Comparison of ENCODE assay signal across 23 mouse cellular contexts in the genomic region with DNA sequence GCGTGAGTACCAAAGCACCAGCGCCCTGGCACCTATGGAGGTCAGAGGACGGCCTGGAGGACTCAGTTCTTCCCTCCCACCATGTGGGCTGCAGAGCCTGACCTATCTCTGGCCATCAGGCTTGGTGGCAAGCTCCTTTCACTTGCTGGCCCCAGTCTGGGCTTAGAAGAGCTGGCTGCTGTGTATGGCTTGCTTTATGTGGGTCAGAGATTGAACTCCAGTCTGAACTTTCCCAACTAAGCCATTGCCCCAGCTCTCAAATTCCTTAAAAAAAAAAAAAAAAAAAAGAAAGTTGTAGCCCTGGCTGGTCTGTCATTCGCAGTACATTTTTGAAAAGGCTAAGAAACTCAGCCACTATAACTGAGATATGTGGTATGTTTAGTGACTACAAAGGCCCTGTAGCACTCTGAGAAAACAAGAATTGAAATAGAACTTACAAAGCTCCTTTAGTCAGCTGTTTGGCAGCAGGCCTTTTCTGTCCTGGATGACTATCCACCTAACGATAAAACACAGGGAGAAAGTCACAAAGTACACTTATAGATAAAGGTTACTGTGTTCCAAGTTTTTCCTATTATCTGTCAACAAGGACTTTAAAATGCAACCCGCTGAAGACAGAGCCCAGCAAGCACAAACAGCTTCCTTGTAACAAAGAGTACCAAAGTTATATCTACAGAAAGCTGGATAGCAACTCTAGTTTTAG. TPM values are rescaled to one million over a fixed set of nuclear protein-coding genes. Genes with fewer than 3 reads are reported as not detected.
DNase-seq lines count a peak whose midpoint lies in the region; ATAC-seq and TF ChIP-seq lines count a peak whose summit lies in the region.
"Had no signal": no experiment of that assay in that cellular context is flagged by ENCODE, and none has a peak within 500 bp of the region (broad histone marks: within the 10 kb centered on the region; RNA-seq: fewer than 3 reads in every experiment).

No protein-coding gene starts in this region.

- 85% methylated on average over 6 of the region's 6 CpGs for WGBS in intestine, embryonic 16.5 days
- 83% methylated on average over 6 of the region's 6 CpGs for WGBS in intestine, embryonic 15.5 days
- WGBS in intestine, postnatal 0 days = 76% methylated on average over 6 of the region's 6 CpGs

- in situ Hi-C loops in ES-E14 (cut with MboI; ENCODE audit: low sequenced_read_pairs in 2 of 2, unreplicated experiment in 2 of 2) = no loop called here

- no peak for TF ChIP-seq CTCF in intestine, postnatal 0 days (IDR thresholded peaks at IDR 0.05; ENCODE audit: low read depth)

- H3K27ac ChIP-seq in intestine, embryonic 16.5 days (ENCODE audit: low read length) = no peak overlapping the region
- no peak overlapping the region for H3K27ac ChIP-seq in intestine, embryonic 15.5 days
- H3K27ac ChIP-seq in ES-E14 (ENCODE audit: insufficient read depth, low read depth, low read length, poor library complexity, severe bottlenecking) = peak overlapping the region; percentile 74
- H3K27ac ChIP-seq in brown adipose tissue, adult 24 weeks (replicated peaks; ENCODE audit: low read depth, low read length) = peak overlapping the region; percentile 72; the same call in 1 of the 2 replicates
- peak overlapping the region; percentile 35; the same call in 1 of the 2 replicates for H3K27ac ChIP-seq in intestine, postnatal 0 days (ENCODE audit: low read depth, low read length)
- H3K27ac ChIP-seq: embryonic facial prominence, embryonic 13.5 days; hindbrain, embryonic 15.5 days; lung, embryonic 15.5 days; macrophage; neural tube, embryonic 13.5 days had no signal

- no peak for DNase-seq in ES-E14 (ENCODE audit: low read depth, low spot score)
- no peak for DNase-seq in spleen, adult 18-20 months
- no peak for DNase-seq in cerebellum, adult 8-10 months
- DNase-seq: adrenal gland, postnatal 10 days; cerebellum, adult 2 months; kidney, adult 8-10 months; kidney, postnatal 25 days; right cerebral cortex, postnatal 14 days; thymus, adult 18-20 months had no signal

- no peaks in the 10 kb centered on the region for H3K27me3 ChIP-seq in intestine, embryonic 16.5 days (replicated peaks; ENCODE audit: control insufficient read depth, insufficient read depth, low read length)
- no peaks in the 10 kb centered on the region for H3K27me3 ChIP-seq in intestine, embryonic 15.5 days (replicated peaks)
- H3K27me3 ChIP-seq in intestine, postnatal 0 days (replicated peaks; ENCODE audit: control insufficient read depth, insufficient read depth, low read length) = no peaks in the 10 kb centered on the region
- H3K27me3 ChIP-seq: embryonic facial prominence, embryonic 13.5 days; hindbrain, embryonic 15.5 days; lung, embryonic 15.5 days; neural tube, embryonic 13.5 days had no signal

- H3K9ac ChIP-seq in intestine, embryonic 16.5 days (ENCODE audit: low read depth, low read length) = no peak overlapping the region
- no peak overlapping the region for H3K9ac ChIP-seq in intestine, embryonic 15.5 days
- H3K9ac ChIP-seq in ES-E14 (ENCODE audit: insufficient read depth, low read depth, low read length, poor library complexity, severe bottlenecking) = peak overlapping the region; percentile 72; the same call in 1 of the 2 replicates
- no peak overlapping the region for H3K9ac ChIP-seq in intestine, postnatal 0 days (ENCODE audit: low read depth, low read length)
- H3K9ac ChIP-seq: embryonic facial prominence, embryonic 13.5 days; hindbrain, embryonic 15.5 days; lung, embryonic 15.5 days; neural tube, embryonic 13.5 days had no signal

- H3K4me1 ChIP-seq in intestine, embryonic 16.5 days (ENCODE audit: control insufficient read depth, insufficient read depth, low read length) = no peaks in the 10 kb centered on the region
- H3K4me1 ChIP-seq in intestine, embryonic 15.5 days (replicated peaks) = no peaks in the 10 kb centered on the region
- H3K4me1 ChIP-seq in ES-E14 (ENCODE audit: control insufficient read depth in 2 of 2, insufficient read depth in 2 of 2, low read length in 2 of 2, poor library complexity in 1 of 2) = peaks cover 10 to 15% of the 10 kb centered on the region in 2 experiments
- peaks cover 4% of the 10 kb centered on the region; the same call in 1 of the 2 replicates for H3K4me1 ChIP-seq in brown adipose tissue, adult 24 weeks (ENCODE audit: control insufficient read depth, insufficient read depth, insufficient read length, low read length)
- H3K4me1 ChIP-seq in intestine, postnatal 0 days (replicated peaks; ENCODE audit: control insufficient read depth, insufficient read depth, low read length) = no peaks in the 10 kb centered on the region
- H3K4me1 ChIP-seq: embryonic facial prominence, embryonic 13.5 days; hindbrain, embryonic 15.5 days; lung, embryonic 15.5 days had no signal

- H3K4me2 ChIP-seq in intestine, embryonic 16.5 days (ENCODE audit: low read depth, low read length) = no peak overlapping the region
- H3K4me2 ChIP-seq in intestine, embryonic 15.5 days (replicated peaks) = no peak overlapping the region
- no peak overlapping the region for H3K4me2 ChIP-seq in intestine, postnatal 0 days (replicated peaks; ENCODE audit: low read depth)
- H3K4me2 ChIP-seq: embryonic facial prominence, embryonic 13.5 days; hindbrain, embryonic 15.5 days; liver, embryonic 11.5 days; lung, embryonic 15.5 days; midbrain, embryonic 11.5 days; neural tube, embryonic 13.5 days had no signal

- H3K4me3 ChIP-seq in intestine, embryonic 16.5 days (ENCODE audit: low read length) = no peak overlapping the region
- no peak overlapping the region for H3K4me3 ChIP-seq in intestine, embryonic 15.5 days (replicated peaks)
- H3K4me3 ChIP-seq in ES-E14 (ENCODE audit: insufficient read depth in 1 of 2, low read depth in 1 of 2, low read length in 2 of 2, poor library complexity in 1 of 2, severe bottlenecking in 1 of 2) = peak overlapping the region in 1 of 2 experiments; percentile 37; a peak in 2 of 4 replicates
- no peak overlapping the region for H3K4me3 ChIP-seq in brown adipose tissue, adult 24 weeks (ENCODE audit: insufficient read depth, low read depth, low read length)
- no peak overlapping the region for H3K4me3 ChIP-seq in intestine, postnatal 0 days (ENCODE audit: low read depth, low read length)
- H3K4me3 ChIP-seq: embryonic facial prominence, embryonic 13.5 days; hindbrain, embryonic 15.5 days; lung, embryonic 15.5 days; neural tube, embryonic 13.5 days had no signal

- ATAC-seq in intestine, embryonic 16.5 days = 0 out of 2 replicates have a peak, but pooled peaks have one; percentile 26
- ATAC-seq in intestine, embryonic 15.5 days = no peak
- no peak for ATAC-seq in intestine, postnatal 0 days
- ATAC-seq: forebrain, embryonic 16.5 days had no signal

- peaks cover 13% of the 10 kb centered on the region for H3K36me3 ChIP-seq in intestine, embryonic 16.5 days (ENCODE audit: control insufficient read depth, insufficient read depth, low read length)
- peaks cover 20% of the 10 kb centered on the region for H3K36me3 ChIP-seq in intestine, embryonic 15.5 days
- H3K36me3 ChIP-seq in ES-E14 (ENCODE audit: control insufficient read depth, insufficient read depth, low read length, poor library complexity, severe bottlenecking) = peaks cover 45% of the 10 kb centered on the region
- H3K36me3 ChIP-seq in intestine, postnatal 0 days (ENCODE audit: control insufficient read depth, insufficient read depth) = peaks cover 56% of the 10 kb centered on the region

- no peaks in the 10 kb centered on the region for H3K9me3 ChIP-seq in intestine, embryonic 16.5 days (ENCODE audit: control insufficient read depth, low read length)
- H3K9me3 ChIP-seq in intestine, embryonic 15.5 days = no peaks in the 10 kb centered on the region
- no peaks in the 10 kb centered on the region for H3K9me3 ChIP-seq in ES-E14 (ENCODE audit: control insufficient read depth, insufficient read depth, low read depth, low read length)
- H3K9me3 ChIP-seq in intestine, postnatal 0 days (ENCODE audit: control insufficient read depth) = no peaks in the 10 kb centered on the region
- H3K9me3 ChIP-seq: embryonic facial prominence, embryonic 13.5 days; hindbrain, embryonic 15.5 days; lung, embryonic 15.5 days; neural tube, embryonic 13.5 days had no signal

RNA-seq across cellular contexts. Expression of gene Rpl7l1, which starts 26.8 kb away (rescaled TPM):
- polyA plus RNA-seq in intestine, embryonic 16.5 days (2015; fragmentation: Nextera tagmentation; extraction: Ambion mirVana) = 142 and 153 TPM in 2 replicates
- polyA plus RNA-seq in intestine, embryonic 15.5 days (2015; fragmentation: Nextera tagmentation; extraction: Ambion mirVana) = 149 and 167 TPM in 2 replicates
- total RNA-seq in ES-E14 (2012; rRNA removed) = 132 and 179 TPM in 2 replicates
- polyA plus RNA-seq in brown adipose tissue, adult 24 weeks (2012; ENCODE audit: insufficient read depth, insufficient read length, missing spikeins) = 51.1 and 77.6 TPM in 2 replicates
- 77.1 and 78.5 TPM in 2 replicates for polyA plus RNA-seq in intestine, postnatal 0 days (2015; fragmentation: Nextera tagmentation; extraction: Ambion mirVana)

RNA-seq across cellular contexts. Expression of gene 2310039H08Rik, which starts 36.8 kb away (rescaled TPM):
- 102 and 104 TPM in 2 replicates for polyA plus RNA-seq in intestine, embryonic 16.5 days (2015; fragmentation: Nextera tagmentation; extraction: Ambion mirVana)
- 81.1 and 96.9 TPM in 2 replicates for polyA plus RNA-seq in intestine, embryonic 15.5 days (2015; fragmentation: Nextera tagmentation; extraction: Ambion mirVana)
- total RNA-seq in ES-E14 (2012; rRNA removed) = 19.5 and 21.4 TPM in 2 replicates
- polyA plus RNA-seq in brown adipose tissue, adult 24 weeks (2012; ENCODE audit: insufficient read depth, insufficient read length, missing spikeins) = 62.8 and 70.6 TPM in 2 replicates
- 123 and 124 TPM in 2 replicates for polyA plus RNA-seq in intestine, postnatal 0 days (2015; fragmentation: Nextera tagmentation; extraction: Ambion mirVana)

RNA-seq across cellular contexts. Expression of gene Ptcra, which starts 45.8 kb away (rescaled TPM):
- 0.34 and 0.37 TPM in 2 replicates for polyA plus RNA-seq in intestine, embryonic 16.5 days (2015; fragmentation: Nextera tagmentation; extraction: Ambion mirVana)
- polyA plus RNA-seq in intestine, embryonic 15.5 days (2015; fragmentation: Nextera tagmentation; extraction: Ambion mirVana) = 0.40 and 0.56 TPM in 2 replicates
- 1.8 and 2.2 TPM in 2 replicates for total RNA-seq in ES-E14 (2012; rRNA removed)
- polyA plus RNA-seq in brown adipose tissue, adult 24 weeks (2012; ENCODE audit: insufficient read depth, insufficient read length, missing spikeins) = not detected in 2 replicates
- 0.24 and 0.33 TPM in 2 replicates for polyA plus RNA-seq in intestine, postnatal 0 days (2015; fragmentation: Nextera tagmentation; extraction: Ambion mirVana)
- total RNA-seq: adrenal gland, postnatal 10 days; left cerebral cortex, postnatal 25 days had no signal
- polyA plus RNA-seq: forebrain, embryonic 16.5 days; gonadal fat pad, adult 2 months; macrophage had no signal

RNA-seq across cellular contexts. Expression of gene Bicral, which starts 49.0 kb away (rescaled TPM):
- 3.0 TPM in 2 replicates for polyA plus RNA-seq in intestine, embryonic 16.5 days (2015; fragmentation: Nextera tagmentation; extraction: Ambion mirVana)
- 3.5 and 4.6 TPM in 2 replicates for polyA plus RNA-seq in intestine, embryonic 15.5 days (2015; fragmentation: Nextera tagmentation; extraction: Ambion mirVana)
- total RNA-seq in ES-E14 (2012; rRNA removed) = 20.2 and 27.1 TPM in 2 replicates
- polyA plus RNA-seq in brown adipose tissue, adult 24 weeks (2012; ENCODE audit: insufficient read depth, insufficient read length, missing spikeins) = 5.3 and 9.8 TPM in 2 replicates
- 2.2 and 2.6 TPM in 2 replicates for polyA plus RNA-seq in intestine, postnatal 0 days (2015; fragmentation: Nextera tagmentation; extraction: Ambion mirVana)

RNA-seq across cellular contexts. Expression of gene Cnpy3, which starts 57.3 kb away (rescaled TPM):
- polyA plus RNA-seq in intestine, embryonic 16.5 days (2015; fragmentation: Nextera tagmentation; extraction: Ambion mirVana) = 73.9 and 75.6 TPM in 2 replicates
- polyA plus RNA-seq in intestine, embryonic 15.5 days (2015; fragmentation: Nextera tagmentation; extraction: Ambion mirVana) = 73.9 and 74.9 TPM in 2 replicates
- total RNA-seq in ES-E14 (2012; rRNA removed) = 69.7 and 122 TPM in 2 replicates
- polyA plus RNA-seq in brown adipose tissue, adult 24 weeks (2012; ENCODE audit: insufficient read depth, insufficient read length, missing spikeins) = 14.2 and 16.3 TPM in 2 replicates
- polyA plus RNA-seq in intestine, postnatal 0 days (2015; fragmentation: Nextera tagmentation; extraction: Ambion mirVana) = 32.2 and 35.6 TPM in 2 replicates

Comparison
In these comparisons a context has a peak if more than half of its experiments do, and no peak if none do; other contexts are left out.
1. H3K27ac ChIP-seq: peak in ES-E14 (single experiment), brown adipose tissue, adult 24 weeks (single experiment) and intestine, postnatal 0 days (single experiment); none in intestine, embryonic 16.5 days (single experiment) and intestine, embryonic 15.5 days (single experiment).